Mouse (Mus musculus) left cerebral cortex, postnatal 4 days (tissue): ENCODE results near the gene Taok3. TPM values are rescaled to one million over a fixed set of nuclear protein-coding genes. Genes with fewer than 3 reads are reported as not detected.
A peak's percentile ranks its signal among the peaks of the same experiment; 100 is the strongest.

Source experiments
- DNase-seq: peaks from one replicate; pipeline ENCODE4 v3.0.0-alpha.2; 2022
- intact Hi-C: fragments of 180-260 bp; cut with DNase I; formaldehyde crosslinking; loops from one replicate; pipeline ENCODE4 v1.15.1; 2025
- total RNA-seq, 2 experiments: library from RNA; stranded (reverse); gene quantifications; 2 replicates each; pipeline ENCODE4 v1.2.3; 2021

The Taok3 gene
- total RNA-seq, 2 experiments from 2014 or later, result 80.6 to 85.3 TPM

DNA sequence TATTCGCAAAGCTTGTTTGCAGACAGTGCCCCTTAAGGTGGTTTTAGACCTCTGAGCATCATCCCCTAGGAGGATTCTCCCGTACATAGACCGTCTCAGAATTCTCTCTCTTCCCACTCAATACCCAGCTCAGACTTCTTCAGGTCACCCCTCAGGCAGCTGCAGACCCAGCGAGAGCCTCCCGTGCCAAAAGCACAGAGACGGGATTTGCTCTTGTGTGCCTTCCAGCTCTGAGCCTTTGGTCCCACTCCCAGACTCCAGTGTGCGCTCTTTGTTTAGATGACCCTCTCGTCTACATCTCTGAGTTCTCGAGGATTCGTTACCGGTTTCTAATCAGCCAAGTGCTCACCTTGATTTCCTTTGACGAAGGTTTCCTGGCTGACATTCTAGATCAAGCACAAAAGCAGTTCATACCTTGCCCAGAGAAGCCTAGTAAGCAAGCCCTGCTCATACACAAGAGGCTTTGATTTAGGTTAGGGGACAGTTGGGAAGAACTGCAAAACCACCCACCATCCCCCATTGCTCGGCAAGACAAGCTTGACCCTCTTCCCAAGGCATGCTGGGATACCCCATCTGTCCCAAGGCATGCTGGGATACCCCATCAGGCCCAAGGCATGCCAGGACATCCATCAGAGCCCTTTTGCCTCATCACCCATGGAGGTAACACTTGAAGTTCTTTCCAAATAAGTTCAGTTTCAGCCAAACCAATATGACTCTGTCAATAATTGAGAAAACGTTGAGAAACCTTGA, 48.6 kb downstream of the Taok3 start:
- no peak for DNase-seq
- intact Hi-C loops, result no loop called here

DNA sequence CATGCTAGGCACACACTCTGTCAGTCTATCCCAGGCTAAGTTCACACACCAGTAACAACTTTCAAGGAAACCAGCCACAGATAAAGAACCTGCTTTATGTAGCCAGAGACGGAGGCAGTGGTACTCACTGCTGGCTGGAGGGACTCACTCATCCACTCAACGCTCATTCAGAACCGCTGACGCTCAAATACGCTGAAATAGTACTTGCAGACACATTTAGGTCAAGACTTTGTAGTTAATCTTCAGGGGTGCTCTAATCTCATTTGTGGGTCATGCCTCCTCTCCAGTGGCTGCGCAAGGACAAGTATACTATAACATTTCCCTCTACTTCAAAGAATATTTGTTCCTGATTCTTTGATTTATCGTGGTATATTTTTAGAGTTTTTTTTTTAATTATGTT, 54.1 kb downstream of the Taok3 start:
- DNase-seq, result no peak
- intact Hi-C loops, result no loop called here

DNA sequence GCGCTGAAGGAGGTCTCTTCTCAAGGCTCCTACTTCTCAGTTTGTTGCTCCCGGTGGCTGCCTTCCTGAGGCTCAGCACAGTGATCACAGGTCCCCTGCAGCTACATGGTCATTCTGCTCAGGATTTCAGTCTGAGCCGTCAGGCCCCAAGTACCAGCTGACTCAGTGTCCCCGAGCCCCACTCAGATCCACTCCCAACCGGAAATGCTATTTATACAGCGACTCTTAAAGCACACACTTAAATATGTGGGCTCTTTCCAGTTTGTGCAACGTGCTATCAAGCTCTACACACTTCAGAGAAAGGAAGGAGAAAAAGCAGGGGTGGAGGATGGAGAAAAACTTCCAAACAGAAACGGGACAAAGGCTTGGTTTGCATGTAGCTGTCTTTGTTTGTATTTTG, 56.0 kb downstream of the Taok3 start:
- intact Hi-C loops, result no loop called here

DNA sequence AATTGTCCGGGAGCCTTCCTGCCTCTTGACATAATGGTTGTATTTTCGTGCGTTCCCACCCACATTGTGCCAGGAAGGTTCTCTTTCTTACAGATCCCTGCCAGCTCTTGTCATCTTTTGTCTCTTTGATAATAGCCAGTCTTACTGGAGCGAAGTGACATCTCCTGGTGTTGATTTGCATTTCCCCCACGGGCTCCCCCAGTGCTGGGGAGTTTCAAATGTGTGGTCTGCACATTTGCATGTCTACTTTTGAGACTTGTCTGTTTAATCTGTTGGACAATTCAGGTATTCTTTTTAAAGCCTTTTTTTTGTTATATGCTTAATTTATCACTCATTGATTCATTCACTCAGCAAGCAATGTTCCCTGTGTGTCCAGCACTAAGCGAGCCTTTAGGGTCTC, 58.1 kb downstream of the Taok3 start:
- no peak for DNase-seq
- intact Hi-C loops, result no loop called here

More for the DNA sequence above, 56.0 kb downstream of the Taok3 start:
- no peak for DNase-seq

DNA sequence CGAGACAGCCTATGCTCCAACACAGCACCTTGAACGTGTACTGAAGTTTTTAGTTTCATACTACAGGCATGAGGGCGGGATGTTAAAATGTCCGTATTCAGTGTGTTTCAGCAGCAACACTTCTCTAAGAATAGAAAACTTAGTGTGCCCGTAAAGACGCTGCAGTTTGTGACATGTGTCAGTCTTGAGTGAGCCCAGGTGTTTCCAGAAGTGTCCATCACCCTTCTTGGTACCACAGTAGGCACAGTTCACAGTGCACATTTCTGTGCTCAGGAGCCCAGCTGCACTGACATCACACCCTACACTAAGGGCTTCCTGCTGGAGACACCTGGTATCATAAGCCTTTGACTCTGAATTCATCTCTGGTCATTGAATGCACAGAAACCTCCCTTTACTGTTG, 58.6 kb downstream of the Taok3 start:
- intact Hi-C loops, result no loop called here
- no peak for DNase-seq

DNA sequence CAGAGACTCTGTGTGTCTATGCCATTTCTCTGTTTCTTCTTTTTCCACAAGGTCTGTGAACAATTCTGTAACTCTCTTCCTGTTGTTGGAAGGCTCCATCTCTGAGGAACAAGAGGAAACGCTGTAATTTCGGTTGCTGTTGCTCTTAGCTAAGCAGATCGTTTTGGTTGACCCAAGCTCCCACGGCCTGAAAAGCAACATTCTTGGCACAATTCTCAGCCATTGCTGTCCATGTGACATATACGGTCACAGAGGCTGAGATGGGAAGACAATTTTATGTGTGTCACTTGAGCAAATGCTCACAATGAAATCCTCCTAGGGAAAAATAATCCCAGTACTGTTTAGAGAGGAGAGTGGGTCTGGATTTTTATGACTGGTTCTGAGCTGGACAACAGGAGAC, 62.0 kb downstream of the Taok3 start:
- DNase-seq, result no peak
- intact Hi-C loops, result no loop called here

- intact Hi-C loops, result no loop called here
Measured at GRCm38 (mm10) chr5:117182411-117182810, 62.5 kb downstream of the Taok3 start.

DNA sequence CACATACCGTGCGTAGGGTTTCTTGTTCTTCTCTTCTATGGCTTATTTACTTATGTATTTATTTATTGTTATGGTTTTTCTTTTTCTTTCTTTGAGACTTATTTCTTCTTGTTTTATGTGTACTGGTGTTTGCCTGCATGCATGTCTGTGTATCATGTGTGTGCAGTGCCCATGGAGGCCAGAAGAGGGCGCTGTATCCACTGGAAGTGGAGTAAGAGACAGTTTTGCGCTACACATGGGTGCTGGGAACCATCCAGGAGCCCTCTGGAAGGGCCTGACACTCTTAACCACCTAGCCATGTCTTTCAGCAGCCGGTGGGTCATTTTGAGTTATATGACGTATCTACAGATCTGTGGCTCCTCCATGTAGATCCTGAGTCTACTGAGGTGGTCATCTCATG, 64.9 kb downstream of the Taok3 start:
- intact Hi-C loops, result no loop called here
- DNase-seq, result no peak

More at GRCm38 (mm10) chr5:117182411-117182810, 62.5 kb downstream of the Taok3 start:
- no peak for DNase-seq

DNA sequence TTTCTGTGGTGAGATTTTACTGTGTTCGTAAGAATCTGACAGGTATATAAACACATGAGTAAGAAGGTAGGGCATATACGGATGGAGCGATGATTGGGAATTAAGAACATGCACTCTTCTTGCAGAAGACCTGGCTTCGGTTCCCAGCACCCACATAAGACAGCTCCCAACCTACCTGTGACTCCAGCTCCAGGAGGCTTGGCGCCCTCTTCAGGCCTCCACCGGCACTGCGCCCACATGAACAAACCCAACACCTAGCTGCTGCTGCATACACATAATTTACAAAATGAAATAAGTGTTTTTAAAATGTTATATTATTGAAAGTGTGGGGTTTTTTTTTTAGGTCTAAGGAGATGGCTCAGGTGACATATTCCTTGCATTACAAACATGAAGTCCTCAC, 65.7 kb downstream of the Taok3 start:
- DNase-seq, result no peak
- intact Hi-C loops, result no loop called here

DNA sequence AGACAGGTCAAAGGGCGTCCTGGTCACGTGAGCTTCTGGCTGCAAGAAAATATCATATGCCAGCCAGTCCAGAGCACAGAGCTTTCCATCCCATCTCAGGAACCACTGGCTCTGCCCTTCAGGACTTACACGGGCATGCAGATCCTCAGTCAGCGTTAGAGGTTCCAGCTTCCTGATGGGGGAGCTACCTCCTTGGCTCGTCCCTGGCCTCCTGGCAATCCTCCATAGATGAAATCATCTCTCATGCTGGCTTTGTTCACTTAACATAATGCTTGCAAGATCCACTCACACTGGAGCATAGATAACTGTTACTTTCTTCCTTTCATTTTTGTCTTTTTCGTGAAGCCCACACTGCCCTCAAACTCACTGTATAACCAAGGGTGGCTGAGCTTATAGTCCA, 72.1 kb downstream of the Taok3 start:
- no peak for DNase-seq
- intact Hi-C loops, result no loop called here

DNA sequence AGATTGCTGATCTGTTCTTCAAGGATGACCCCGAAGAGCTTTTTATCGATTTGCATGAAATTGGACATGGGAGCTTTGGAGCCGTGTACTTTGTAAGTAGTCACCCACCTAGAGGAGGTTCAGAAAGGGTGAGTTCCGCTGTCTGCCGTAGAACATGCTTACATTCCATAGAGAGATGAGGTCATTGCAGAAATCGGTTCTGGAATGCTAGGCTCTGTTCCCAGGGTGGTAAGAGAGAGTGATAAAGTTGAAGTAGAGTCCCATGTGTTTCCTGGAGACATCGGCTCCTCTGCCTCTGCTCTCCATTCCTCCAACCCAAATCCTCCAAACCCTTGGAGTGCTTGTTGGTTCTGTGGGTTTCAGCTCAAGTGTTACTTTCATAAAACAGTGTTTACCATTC, 73.8 kb downstream of the Taok3 start:
- DNase-seq, result no peak
- intact Hi-C loops, result no loop called here

- intact Hi-C loops, result no loop called here
Measured at GRCm38 (mm10) chr5:117194672-117195071, 74.7 kb downstream of the Taok3 start.

GRCm38 (mm10) chr5:117196551-117196950, 76.6 kb downstream of the Taok3 start:
- intact Hi-C loops, result no loop called here

More at GRCm38 (mm10) chr5:117194672-117195071, 74.7 kb downstream of the Taok3 start:
- DNase-seq, result no peak

DNA sequence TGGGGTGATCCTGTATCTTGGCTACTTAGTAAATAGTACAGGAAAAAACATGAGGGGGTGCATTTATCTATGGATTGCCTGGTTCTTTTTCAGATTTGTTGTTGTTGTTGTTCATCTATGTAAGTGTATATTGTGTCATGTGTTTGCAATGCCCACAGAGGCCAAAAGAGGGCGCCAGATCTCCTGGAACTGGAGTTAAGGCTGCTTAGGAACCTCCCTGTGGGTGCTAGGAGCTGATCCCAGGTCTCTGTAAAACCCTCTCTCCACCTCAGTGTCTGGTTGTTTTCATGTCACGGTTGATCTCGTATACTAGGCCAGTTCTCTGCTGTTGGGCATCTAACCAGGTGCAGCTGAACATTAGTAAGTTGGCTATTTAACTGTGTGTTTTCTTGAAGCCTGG, 78.5 kb downstream of the Taok3 start:
- intact Hi-C loops, result no loop called here
- DNase-seq, result no peak

More at GRCm38 (mm10) chr5:117196551-117196950, 76.6 kb downstream of the Taok3 start:
- no peak for DNase-seq

DNA sequence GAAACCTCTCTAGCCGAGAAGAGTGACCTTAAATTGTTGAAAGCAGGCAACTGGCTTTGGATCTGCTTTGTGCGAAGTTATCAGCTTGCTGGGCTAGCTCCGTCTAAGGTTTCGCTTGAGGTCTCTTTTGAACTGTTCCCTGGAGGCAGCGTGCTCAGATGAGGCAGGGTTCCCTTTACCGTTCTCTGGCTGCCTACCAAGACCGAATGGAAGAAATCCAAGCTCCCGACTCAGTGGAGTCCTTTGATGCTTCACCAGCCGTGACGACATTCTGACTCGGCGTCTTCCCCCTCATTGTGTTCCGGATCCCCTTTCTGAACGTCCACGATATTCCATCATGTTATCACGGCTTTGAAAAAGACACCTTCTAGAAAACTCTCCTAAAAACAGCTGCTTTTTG, 87.4 kb downstream of the Taok3 start:
- peak; percentile 25 for DNase-seq
- intact Hi-C loops, result no loop called here

- intact Hi-C loops, result no loop called here
- DNase-seq, result no peak
Measured at GRCm38 (mm10) chr5:117214016-117214415, 94.1 kb downstream of the Taok3 start.

- DNase-seq, result no peak
- intact Hi-C loops, result no loop called here
Measured at GRCm38 (mm10) chr5:117231059-117231458, 111.1 kb downstream of the Taok3 start.

- no peak for DNase-seq
- intact Hi-C loops, result no loop called here
Measured at GRCm38 (mm10) chr5:117236540-117236939, 116.6 kb downstream of the Taok3 start.

- intact Hi-C loops, result no loop called here
- no peak for DNase-seq
Measured at GRCm38 (mm10) chr5:117239106-117239505, 119.2 kb downstream of the Taok3 start.

DNA sequence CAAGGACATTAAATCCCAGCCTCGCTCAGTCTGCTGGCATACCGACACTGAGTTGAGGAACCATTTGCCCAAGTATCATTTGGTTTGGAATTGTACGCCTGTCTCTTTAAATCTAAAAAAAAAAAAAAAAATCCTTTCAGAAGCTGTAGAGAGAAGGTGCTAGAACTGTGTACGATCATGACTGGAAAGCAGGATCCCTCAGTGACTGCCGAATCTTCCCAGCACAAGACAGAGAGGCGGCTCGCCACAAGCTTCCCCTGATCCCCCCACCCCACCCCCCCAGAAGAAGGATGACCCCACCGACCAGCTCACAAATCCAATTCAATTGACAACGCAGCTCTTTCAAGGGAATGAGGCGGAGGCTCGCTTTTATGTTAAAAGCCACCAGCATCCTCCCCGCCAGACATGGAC, 120.4 kb downstream of the Taok3 start:
- intact Hi-C loops, result loop anchor here (5.0 kb wide), 1 partner anchor 123 kb away; the partner anchor contains the start of gene Suds3
- DNase-seq, result no peak

DNA sequence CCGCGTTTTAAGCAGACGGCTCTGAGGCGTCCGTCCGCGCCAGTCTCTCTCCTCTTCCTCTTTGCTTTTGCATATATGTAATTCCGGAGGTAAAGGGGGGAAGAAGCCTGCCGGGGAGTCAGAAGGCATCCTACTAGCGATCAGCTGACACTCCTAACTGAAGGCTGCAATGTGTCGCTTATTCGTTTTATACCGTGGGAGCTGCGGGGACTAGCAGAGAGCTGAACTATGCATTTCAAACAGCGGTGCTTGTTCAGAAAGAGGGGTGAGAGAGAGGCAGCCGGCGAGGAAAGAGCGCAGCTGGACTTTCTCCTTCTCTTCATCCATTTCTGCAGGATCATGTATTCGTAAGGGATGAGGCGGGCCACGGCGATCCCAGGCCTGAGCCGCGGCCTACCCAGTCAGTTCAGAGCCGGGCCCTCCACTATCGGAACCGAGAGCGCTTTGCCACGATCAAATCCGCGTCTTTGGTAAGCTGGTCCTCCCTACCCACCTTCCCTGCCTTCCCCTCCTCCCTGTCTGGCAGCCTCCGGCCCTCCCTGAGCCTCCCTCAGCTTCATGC, 120.9 kb downstream of the Taok3 start:
- intact Hi-C loops, result loop anchor here (5.0 kb wide), 1 partner anchor 124 kb away; the partner anchor contains the start of gene Suds3
- peak; percentile 34 for DNase-seq

GRCm38 (mm10) chr5:117241935-117242531, 122.1 kb downstream of the Taok3 start:
- intact Hi-C loops, result loop anchor here (5.0 kb wide), 1 partner anchor 125 kb away; the partner anchor contains the start of gene Suds3
- peak; percentile 61 for DNase-seq
